Mouse (Mus musculus): Measurements from ENCODE around the gene Bbs9.

GRCm38 (mm10) chr9:22834994-22835512 is 359.5 kb downstream of the Bbs9 start:
- TF ChIP-seq POLR2A (IDR thresholded peaks at IDR 0.05; ENCODE audit: borderline replicate concordance, control insufficient read depth, low read depth, low read length) (no peak), CTCF (IDR thresholded peaks at IDR 0.05; ENCODE audit: control insufficient read depth, insufficient read depth, low read length) (no peak)
